Mouse (Mus musculus) ES-Bruce4 (cell line): ENCODE results near the gene AI837181.

Experiments
- CTCF ChIP-seq: IDR thresholded peaks from one replicate; pipeline ENCODE4 v1.8.1; 2011; ENCODE audit warnings: low read depth, low read length
- EP300 ChIP-seq: IDR thresholded peaks from 2 replicates; pipeline ENCODE4 v1.6.1; 2011; ENCODE audit warnings: low read depth, low read length; ENCODE audit not compliant: insufficient read depth

DNA sequence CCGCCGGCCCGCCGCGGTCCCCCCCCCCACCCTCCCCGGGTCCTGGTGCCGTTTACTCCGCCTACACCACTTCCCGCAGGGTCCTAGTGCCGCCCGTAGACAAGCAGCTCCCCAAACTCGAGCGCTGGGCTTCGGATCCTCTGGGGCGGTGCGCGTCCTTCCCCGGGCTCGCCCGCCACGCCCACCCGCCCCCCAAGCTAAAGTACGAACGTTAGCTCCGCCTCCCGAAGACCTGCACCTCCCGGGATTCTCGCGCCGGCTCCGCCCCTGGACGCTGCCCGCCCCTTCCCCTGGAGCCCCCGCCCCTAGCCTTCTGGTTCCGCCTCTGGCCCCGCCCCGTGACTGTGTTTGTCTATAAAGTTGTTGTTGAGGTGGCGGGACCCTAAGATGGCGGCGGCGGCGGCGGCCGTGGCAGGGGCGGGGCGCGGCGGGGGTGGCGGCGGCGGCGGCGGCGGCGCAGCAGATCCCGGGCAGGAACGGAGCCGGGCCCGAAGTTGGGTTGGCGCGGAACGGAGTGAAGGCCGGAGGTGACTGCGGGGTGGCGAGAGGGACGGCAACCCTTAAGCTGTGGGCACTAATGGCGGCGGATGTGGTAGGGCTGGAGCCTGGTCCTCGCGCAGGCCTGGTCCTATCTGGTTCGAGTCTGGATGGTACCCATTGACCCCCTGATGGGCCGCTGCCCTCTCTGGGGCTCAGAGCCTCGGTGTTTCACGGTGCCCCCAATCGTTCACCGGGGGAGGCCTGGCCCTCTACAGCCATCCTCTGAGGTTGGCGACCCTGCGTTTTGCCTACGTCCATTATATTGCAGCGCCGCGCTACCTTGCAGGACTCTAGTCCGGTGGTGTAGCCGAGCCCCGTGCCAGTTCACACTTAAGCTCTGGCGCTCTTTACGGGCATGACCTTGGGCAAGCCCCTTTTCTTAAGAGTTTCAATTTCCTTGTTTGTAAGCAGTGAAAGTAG is at the start of gene AI837181, which contains the start of gene Drap1:
- TF ChIP-seq EP300 (no peak), CTCF (no peak)
